In genomic region chr13:43802361-43803137, GRCm38 (mm10) we compare ENCODE assay signal across 28 mouse cellular contexts. TPM values are rescaled to one million over a fixed set of nuclear protein-coding genes. Genes with fewer than 3 reads are reported as not detected.
DNase-seq lines count a peak whose midpoint lies in the region; ATAC-seq and TF ChIP-seq lines count a peak whose summit lies in the region.
"Had no signal": no experiment of that assay in that cellular context is flagged by ENCODE, and none has a peak within 500 bp of the region (broad histone marks: within the 10 kb centered on the region; RNA-seq: fewer than 3 reads in every experiment).

No protein-coding gene starts in this region.

- no peak for TF ChIP-seq RAD21 in CH12.LX (IDR thresholded peaks at IDR 0.05; ENCODE audit: low read depth, low read length)

- no peak overlapping the region for H3K4me2 ChIP-seq in lung, postnatal 0 days (replicated peaks; ENCODE audit: low read depth, low read length)
- H3K4me2 ChIP-seq in CH12.LX (ENCODE audit: insufficient read depth, low read depth, poor library complexity, severe bottlenecking): no peak overlapping the region
- H3K4me2 ChIP-seq: embryonic facial prominence, embryonic 12.5 days; heart, embryonic 12.5 days; hindbrain, embryonic 13.5 days; limb, embryonic 12.5 days; liver, embryonic 12.5 days; midbrain, embryonic 13.5 days had no signal

- H3K36me3 ChIP-seq in lung, postnatal 0 days (ENCODE audit: insufficient read depth, low read length): peaks cover 8% of the 10 kb centered on the region; the same call in 1 of the 2 replicates
- peaks cover 69 to 81% of the 10 kb centered on the region in 2 experiments for H3K36me3 ChIP-seq in CH12.LX (replicated peaks in 1 of 2; ENCODE audit: control insufficient read depth in 1 of 2, insufficient read depth in 1 of 2, low read length in 1 of 2)
- H3K36me3 ChIP-seq: embryonic facial prominence, embryonic 12.5 days; heart, embryonic 12.5 days; liver, embryonic 12.5 days; midbrain, embryonic 13.5 days had no signal

- DNase-seq in lung, postnatal 0 days (ENCODE audit: low spot score): peak; percentile 31
- DNase-seq in lung, postnatal 10 days: no peak
- no peak for DNase-seq in CH12.LX (ENCODE audit: extremely low read depth)
- DNase-seq in fibroblast of lung, adult 2 months (ENCODE audit: low read depth): peak; percentile 5
- DNase-seq in cerebellum, adult 9-10 months: no peak
- DNase-seq in right cerebral cortex, postnatal 10 days (ENCODE audit: low spot score in 2 of 2): no peak
- DNase-seq: adrenal gland, adult 2 months; adrenal gland, postnatal 36 days; cerebellum, adult 2 months; cerebellum, postnatal 25 days; forebrain, postnatal 0 days; gastrocnemius, postnatal 14 days; liver, postnatal 0 days; lung, postnatal 14 days; spleen, adult 18-20 months; thymus, postnatal 4 days had no signal

- peak; percentile 27; the same call in 1 of the 2 replicates for TF ChIP-seq POLR2A in CH12.LX (IDR thresholded peaks at IDR 0.05; ENCODE audit: low read depth, low read length)

- no peaks in the 10 kb centered on the region for H3K27me3 ChIP-seq in lung, postnatal 0 days (replicated peaks; ENCODE audit: insufficient read depth, low read length)
- H3K27me3 ChIP-seq in CH12.LX (replicated peaks): no peaks in the 10 kb centered on the region
- H3K27me3 ChIP-seq: embryonic facial prominence, embryonic 12.5 days; heart, embryonic 12.5 days; hindbrain, embryonic 13.5 days; limb, embryonic 12.5 days; liver, embryonic 12.5 days; midbrain, embryonic 13.5 days had no signal

- H3K79me2 ChIP-seq in CH12.LX (replicated peaks; ENCODE audit: control insufficient read depth, extremely low read depth, insufficient read depth, poor library complexity, severe bottlenecking): peaks cover 25% of the 10 kb centered on the region

- no peak overlapping the region for H3K9ac ChIP-seq in lung, postnatal 0 days (replicated peaks; ENCODE audit: low read depth)
- no peak overlapping the region for H3K9ac ChIP-seq in CH12.LX (ENCODE audit: insufficient read depth, low read depth)
- H3K9ac ChIP-seq: embryonic facial prominence, embryonic 12.5 days; forebrain, postnatal 0 days; heart, embryonic 12.5 days; hindbrain, embryonic 13.5 days; limb, embryonic 12.5 days; liver, embryonic 12.5 days; liver, postnatal 0 days; midbrain, embryonic 13.5 days had no signal

- H3K9me3 ChIP-seq in lung, postnatal 0 days (ENCODE audit: low read length): no peaks in the 10 kb centered on the region
- H3K9me3 ChIP-seq in CH12.LX (replicated peaks; ENCODE audit: low read length): no peaks in the 10 kb centered on the region
- H3K9me3 ChIP-seq: forebrain, embryonic 10.5 days; heart, embryonic 12.5 days; hindbrain, embryonic 13.5 days; limb, embryonic 12.5 days; liver, embryonic 12.5 days; midbrain, embryonic 13.5 days had no signal

- WGBS in lung, postnatal 0 days: 82% methylated on average over 8 of the region's 8 CpGs

- no peak for TF ChIP-seq CTCF in lung, postnatal 0 days (IDR thresholded peaks at IDR 0.05)
- no peak for TF ChIP-seq CTCF in CH12.LX (conservative IDR thresholded peaks at IDR 0.05 in 1 of 2, IDR thresholded peaks at IDR 0.05 in 1 of 2; ENCODE audit: low read depth in 2 of 2, low read length in 2 of 2)

- dilution Hi-C loops in CH12.LX (cut with MboI; ENCODE audit: extremely low pct_ligation_motif_present, extremely low pct_unique_long_range_greater_than_20kb, low sequenced_read_pairs): no loop called here

- no peak overlapping the region for H3K27ac ChIP-seq in lung, postnatal 0 days (ENCODE audit: low read length)
- no peak overlapping the region for H3K27ac ChIP-seq in CH12.LX (ENCODE audit: insufficient read depth, low read depth)
- H3K27ac ChIP-seq: embryonic facial prominence, embryonic 12.5 days; forebrain, embryonic 10.5 days; hindbrain, embryonic 13.5 days; limb, embryonic 12.5 days; liver, embryonic 12.5 days; midbrain, embryonic 13.5 days had no signal

- no peaks in the 10 kb centered on the region for H3K4me1 ChIP-seq in lung, postnatal 0 days (ENCODE audit: insufficient read depth, low read depth, low read length)
- H3K4me1 ChIP-seq in CH12.LX (ENCODE audit: control insufficient read depth in 1 of 2, insufficient read depth in 2 of 2): peaks cover 19 to 94% of the 10 kb centered on the region in 2 experiments
- H3K4me1 ChIP-seq: heart, embryonic 12.5 days; liver, embryonic 12.5 days had no signal

- TF ChIP-seq EP300 in lung, postnatal 0 days (IDR thresholded peaks at IDR 0.05): no peak
- no peak for TF ChIP-seq EP300 in CH12.LX (IDR thresholded peaks at IDR 0.05; ENCODE audit: low read length)

- H3K4me3 ChIP-seq in lung, postnatal 0 days (ENCODE audit: low read depth, low read length): no peak overlapping the region
- H3K4me3 ChIP-seq in CH12.LX (replicated peaks in 1 of 3; ENCODE audit: low read depth in 2 of 3, low read length in 2 of 3, poor library complexity in 1 of 3): no peak overlapping the region
- H3K4me3 ChIP-seq: embryonic facial prominence, embryonic 12.5 days; forebrain, embryonic 10.5 days; heart, embryonic 12.5 days; hindbrain, embryonic 13.5 days; limb, embryonic 12.5 days; liver, embryonic 12.5 days; megakaryocyte, embryonic 14.5 days; midbrain, embryonic 13.5 days had no signal

- ATAC-seq in lung, postnatal 0 days: no peak
- ATAC-seq in monocyte, adult 5-6 weeks (replicated peaks; ENCODE audit: insufficient number of reproducible peaks, low FRiP score, low TSS enrichment, poor library complexity, severe bottlenecking): peak; percentile 75
- ATAC-seq: activated CD4-positive, CD25-positive, alpha-beta regulatory T cell, adult 4 months; CD4-positive, CD25-positive, alpha-beta regulatory T cell, adult 4 months; forebrain, postnatal 0 days; intestine, postnatal 0 days; liver, embryonic 12.5 days; liver, postnatal 0 days; midbrain, embryonic 13.5 days had no signal

- in situ Hi-C loops in CH12.LX (cut with MboI; ENCODE audit: low pct_ligation_motif_present, low pct_unique_long_range_greater_than_20kb, low sequenced_read_pairs): no loop called here

TF ChIP-seq in CH12.LX, 34 proteins besides CTCF, POLR2A, EP300 and RAD21:
- TF ChIP-seq MAX (IDR thresholded peaks at IDR 0.05; ENCODE audit: low read length) (no peak), NELFE (IDR thresholded peaks at IDR 0.05; ENCODE audit: low read depth, low read length) (peak; percentile 21; the same call in 1 of the 2 replicates)

RNA-seq across cellular contexts. Expression of gene Cd83, which starts 18.0 kb away (rescaled TPM):
- 19.0 and 30.7 TPM in 2 replicates for polyA plus RNA-seq in lung, postnatal 0 days (2015; fragmentation: Nextera tagmentation; extraction: Ambion mirVana)
- total RNA-seq in CH12.LX (2012; rRNA removed) (103 and 129 TPM in 2 replicates), CH12.LX (2014; rRNA removed) (298 and 307 TPM in 2 replicates)
- polyA plus RNA-seq in CH12.LX (2012; ENCODE audit: insufficient read length, low read depth): 106 and 109 TPM in 2 replicates
- total RNA-seq in monocyte, adult 5-6 weeks (2017): 165 to 355 TPM (median 352 TPM) in 3 replicates

Comparison
In these comparisons a context has a peak if more than half of its experiments do, and no peak if none do; other contexts are left out.
1. DNase-seq: peak in lung, postnatal 0 days (single experiment) and fibroblast of lung, adult 2 months (single experiment); none in lung, postnatal 10 days (single experiment), CH12.LX (single experiment), cerebellum, adult 9-10 months (single experiment) and right cerebral cortex, postnatal 10 days (0 of 2).